Mouse (Mus musculus) thymus, adult 18-20 months (tissue): ENCODE results near the gene Arhgap33.
"Not testable (repeated sequence)": the region's sequence is repeated elsewhere in the genome, so short reads cannot be mapped to it uniquely, and the experiment has no call there.

Source experiments
- DNase-seq, 2 experiments: peaks; one replicate each; pipeline ENCODE4 v3.0.0; 2022; ENCODE audit warnings: mixed read lengths in 2 of 2

The Arhgap33 gene

DNA sequence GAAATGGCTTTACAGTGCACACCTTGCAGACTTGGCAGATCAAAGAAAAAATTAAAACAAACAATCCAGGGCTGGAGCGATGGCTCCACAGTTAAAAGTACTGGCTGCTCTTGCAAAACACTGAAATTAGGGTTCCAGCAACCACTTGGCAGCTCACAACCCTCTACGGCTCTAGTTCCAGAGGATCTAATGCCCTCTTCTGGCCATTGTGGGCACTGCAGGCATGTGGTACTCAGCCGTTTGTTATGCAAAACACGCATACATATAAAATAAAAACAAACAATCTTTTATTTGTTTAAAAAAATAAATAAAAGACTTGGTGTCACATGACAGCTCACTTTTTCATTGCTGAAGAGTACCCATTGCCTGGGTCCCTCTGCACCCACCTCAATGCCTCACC, 42.1 kb downstream of the Arhgap33 start:
- peak; percentile 25 to 33 for DNase-seq

DNA sequence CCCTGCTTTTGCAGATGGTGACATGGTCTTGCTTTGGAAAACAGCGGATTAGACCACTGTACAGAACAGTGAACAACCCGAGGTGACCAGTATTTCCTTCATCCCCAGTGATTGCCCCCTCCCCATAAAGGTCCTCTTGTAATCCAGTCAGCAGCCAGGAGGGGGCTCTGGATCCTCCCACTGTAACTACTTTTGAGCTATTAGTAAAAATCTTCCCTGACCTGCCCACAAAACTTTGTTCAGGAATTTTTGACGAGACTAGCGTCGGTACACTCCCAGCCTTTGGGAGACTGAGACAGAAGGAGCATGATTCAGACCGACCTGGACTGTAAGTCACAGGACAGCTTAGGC, 43.9 kb downstream of the Arhgap33 start:
- no peak for DNase-seq

DNA sequence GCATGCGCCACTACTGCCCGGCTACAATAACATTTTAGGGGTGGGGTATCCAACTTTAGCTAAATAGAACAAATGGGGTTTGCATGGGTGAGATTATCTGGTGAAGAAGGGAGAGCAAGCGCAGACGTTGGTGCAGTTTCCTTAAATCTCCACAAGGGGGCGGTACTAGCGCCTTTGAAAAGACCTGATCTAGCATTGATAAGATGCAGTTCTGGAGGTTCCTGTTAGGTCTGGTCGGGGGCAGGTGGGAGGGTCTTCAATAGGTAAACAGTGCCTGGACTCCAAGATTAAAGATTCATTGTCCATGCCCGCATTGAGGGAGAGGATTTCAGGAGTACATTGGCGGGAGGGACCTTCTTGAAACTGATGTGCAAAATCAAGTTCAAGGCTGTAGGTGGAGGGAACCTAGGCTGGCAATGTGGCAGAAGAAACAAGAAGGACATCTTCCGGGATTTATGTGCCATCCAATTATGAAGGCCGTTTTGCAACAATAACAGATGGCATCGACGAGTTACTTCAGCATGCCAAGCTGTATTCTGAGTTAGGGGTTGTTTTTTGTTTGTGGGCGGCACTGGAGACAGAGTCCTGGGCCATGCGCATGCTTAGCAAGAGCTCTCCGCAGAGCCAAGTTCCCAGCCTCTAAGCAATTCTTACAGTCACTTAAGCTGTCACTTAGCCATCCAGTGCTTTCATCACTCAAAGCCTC, 44.5 kb downstream of the Arhgap33 start:
- peak in 1 of 2 experiments; percentile 13 for DNase-seq

DNA sequence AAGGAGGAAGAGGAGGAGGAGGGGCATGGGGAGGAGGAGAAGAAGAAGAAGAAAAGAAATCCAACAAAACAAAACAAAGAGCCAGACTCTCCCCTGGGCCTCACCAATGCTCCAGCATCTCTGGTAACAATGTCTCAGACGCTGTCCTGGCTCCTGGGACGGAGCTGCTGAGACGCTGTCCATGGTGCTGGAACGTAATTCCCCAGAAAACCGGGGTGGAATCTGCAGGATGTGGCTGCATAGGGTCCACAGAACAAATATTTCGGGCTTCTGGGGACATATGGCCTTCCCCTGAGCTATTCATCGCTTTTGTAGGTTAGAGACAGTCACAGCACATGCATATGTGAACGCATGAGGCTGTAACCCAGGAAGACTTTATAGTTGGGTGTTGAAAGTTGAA, 50.6 kb downstream of the Arhgap33 start:
- no peak for DNase-seq

DNA sequence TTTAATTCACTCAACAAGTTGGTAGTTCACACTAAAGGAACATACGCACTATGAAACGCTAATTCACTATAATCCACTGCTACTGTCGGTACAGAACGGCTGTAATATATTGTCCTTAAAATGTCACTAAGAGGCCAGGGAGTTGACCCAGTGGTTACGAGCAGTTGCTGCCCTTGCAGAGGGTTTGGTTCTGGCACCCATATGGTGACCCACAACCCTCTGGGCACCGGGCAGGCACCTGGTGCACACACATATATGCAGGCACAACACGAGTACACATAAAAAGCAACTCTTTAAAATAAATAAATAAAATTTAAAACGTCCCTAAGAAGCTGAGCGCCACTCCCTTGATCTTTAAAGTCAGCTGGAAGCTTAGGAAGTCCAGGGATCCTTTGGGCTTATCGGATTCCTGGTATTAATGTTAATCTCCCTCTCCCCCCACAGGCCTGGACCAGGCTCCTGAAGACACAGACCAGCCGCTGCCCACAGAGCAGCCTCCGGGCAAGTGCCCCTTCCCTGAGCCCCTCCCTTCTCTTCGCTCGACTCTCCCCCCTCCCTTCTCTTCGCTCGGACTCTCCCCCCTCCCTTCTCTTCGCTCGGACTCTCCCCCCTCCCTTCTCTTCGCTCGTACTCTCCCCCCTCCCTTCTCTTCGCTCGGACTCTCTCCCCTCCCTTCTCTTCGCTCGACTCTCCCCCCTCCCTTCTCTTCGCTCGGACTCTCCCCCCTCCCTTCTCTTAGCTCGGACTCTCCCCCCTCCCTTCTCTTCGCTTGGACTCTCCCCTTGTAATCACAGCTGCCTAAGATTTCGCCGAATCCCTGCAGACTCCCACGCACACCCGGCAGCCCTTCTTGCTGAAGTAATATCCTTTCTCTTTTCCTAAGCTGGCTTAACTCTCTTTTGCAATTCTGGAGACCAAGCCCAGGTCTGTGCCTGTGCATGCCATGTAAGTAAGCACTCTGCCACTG, 57.2 kb downstream of the Arhgap33 start:
- DNase-seq = no peak

DNA sequence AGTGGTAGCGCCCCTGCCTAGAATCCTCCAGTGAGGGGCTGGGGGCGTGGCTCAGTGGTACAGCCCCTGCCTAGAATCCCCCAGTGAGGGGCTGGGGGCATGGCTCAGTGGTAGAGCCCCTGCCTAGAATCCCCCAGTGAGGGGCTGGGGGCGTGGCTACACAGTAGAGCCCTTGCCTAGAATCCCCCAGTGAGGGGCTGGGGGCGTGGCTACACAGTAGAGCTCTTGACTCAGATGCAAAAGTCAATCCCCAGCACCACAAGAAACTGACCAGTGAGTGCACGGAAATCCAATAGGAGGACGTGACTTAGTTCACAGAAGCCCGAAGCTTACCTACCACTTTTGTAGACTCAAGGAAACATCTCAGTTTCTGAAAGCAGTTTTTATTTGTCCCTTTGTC, 58.7 kb downstream of the Arhgap33 start:
- not testable (repeated sequence) for DNase-seq

DNA sequence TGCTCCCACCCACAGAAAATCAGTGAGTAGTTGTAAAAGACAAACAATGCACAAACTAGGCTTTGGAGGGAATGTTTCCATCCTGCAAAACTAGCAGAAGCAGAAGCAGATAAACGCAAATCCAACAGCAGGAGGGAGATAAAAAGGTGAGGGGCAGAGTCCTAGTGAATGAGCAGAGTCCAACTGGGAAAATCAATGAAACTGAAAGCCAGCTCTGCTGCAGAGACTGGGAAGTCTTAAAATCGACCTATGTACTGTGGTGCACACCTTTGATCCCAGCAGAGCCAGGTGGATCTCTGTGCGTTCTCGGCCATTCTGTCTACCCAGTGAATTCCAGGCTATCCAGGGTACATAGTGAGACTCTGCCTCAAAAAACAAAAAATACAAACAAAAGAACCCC, 59.9 kb downstream of the Arhgap33 start:
- no peak for DNase-seq

DNA sequence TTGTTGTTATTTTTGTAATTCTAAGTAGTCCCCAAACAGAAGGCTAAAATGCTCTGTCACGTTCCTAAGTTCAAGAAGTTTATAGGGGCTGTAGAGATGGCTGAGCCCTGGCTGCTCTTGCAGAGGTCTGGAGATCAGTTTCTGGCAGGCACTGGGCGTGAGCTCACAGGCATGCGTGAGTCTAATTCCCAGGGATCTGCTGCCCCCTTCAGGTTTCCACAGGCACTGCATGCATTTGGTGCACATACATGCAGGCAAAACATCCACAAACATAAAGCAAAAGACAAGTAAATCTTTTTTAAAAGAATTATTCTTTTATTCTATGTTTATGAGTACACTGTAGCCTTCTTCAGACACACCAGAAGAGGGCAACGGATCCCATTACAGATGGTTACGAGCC, 62.4 kb downstream of the Arhgap33 start:
- peak in 1 of 2 experiments; percentile 25 for DNase-seq
